In genomic region chr13:38311125-38311524, GRCm38 (mm10) we compare ENCODE assay signal across 25 mouse cellular contexts. TPM values are rescaled to one million over a fixed set of nuclear protein-coding genes. Genes with fewer than 3 reads are reported as not detected.
"Had no signal": no experiment of that assay in that cellular context is flagged by ENCODE, and none has a peak within 500 bp of the region (broad histone marks: within the 10 kb centered on the region; RNA-seq: fewer than 3 reads in every experiment).

No protein-coding gene starts in this region.

- DNase-seq: forebrain, postnatal 0 days; gastrocnemius, postnatal 14 days; gastrocnemius, postnatal 36 days; heart, adult 11 months; heart, postnatal 10 days; heart, postnatal 4 days; kidney, adult 18-20 months; kidney, adult 9 months; kidney, postnatal 14 days; kidney, postnatal 36 days had no signal

- H3K4me3 ChIP-seq: forebrain, embryonic 15.5 days; heart, embryonic 10.5 days; heart, embryonic 12.5 days; hindbrain, embryonic 10.5 days; hindbrain, embryonic 12.5 days; kidney, embryonic 15.5 days; layer of hippocampus, adult 2 months; left cerebral cortex, adult 2 months; limb, embryonic 10.5 days; limb, embryonic 12.5 days had no signal

- H3K4me2 ChIP-seq: forebrain, embryonic 15.5 days; heart, embryonic 12.5 days; hindbrain, embryonic 12.5 days; hindbrain, embryonic 14.5 days; kidney, embryonic 15.5 days; limb, embryonic 12.5 days; liver, embryonic 11.5 days had no signal

- H3K9me3 ChIP-seq: forebrain, embryonic 15.5 days; heart, embryonic 10.5 days; heart, embryonic 12.5 days; hindbrain, embryonic 10.5 days; hindbrain, embryonic 12.5 days; kidney, embryonic 15.5 days; limb, embryonic 10.5 days; limb, embryonic 12.5 days had no signal

- H3K27me3 ChIP-seq: forebrain, embryonic 15.5 days; heart, embryonic 12.5 days; hindbrain, embryonic 12.5 days; kidney, embryonic 15.5 days; limb, embryonic 12.5 days had no signal

- H3K36me3 ChIP-seq: forebrain, embryonic 15.5 days; heart, embryonic 10.5 days; heart, embryonic 12.5 days; hindbrain, embryonic 10.5 days; hindbrain, embryonic 12.5 days; kidney, embryonic 15.5 days; limb, embryonic 10.5 days; limb, embryonic 12.5 days had no signal

- H3K9ac ChIP-seq: forebrain, embryonic 15.5 days; forebrain, postnatal 0 days; heart, embryonic 12.5 days; hindbrain, embryonic 12.5 days; hindbrain, embryonic 14.5 days; kidney, embryonic 15.5 days; limb, embryonic 12.5 days had no signal

- H3K4me1 ChIP-seq: forebrain, embryonic 15.5 days; heart, embryonic 12.5 days; hindbrain, embryonic 10.5 days; hindbrain, embryonic 12.5 days; kidney, embryonic 15.5 days; limb, embryonic 12.5 days had no signal

- ATAC-seq: forebrain, embryonic 15.5 days; forebrain, postnatal 0 days; hindbrain, embryonic 16.5 days; inflammation-experienced regulatory T-cells, adult 6 months had no signal

- H3K27ac ChIP-seq: forebrain, embryonic 15.5 days; heart, embryonic 10.5 days; hindbrain, embryonic 10.5 days; hindbrain, embryonic 12.5 days; hindbrain, embryonic 14.5 days; kidney, embryonic 15.5 days; kidney, postnatal 0 days; layer of hippocampus, adult 2 months; left cerebral cortex, adult 2 months; limb, embryonic 10.5 days; limb, embryonic 12.5 days had no signal

RNA-seq across cellular contexts. Expression of gene Bmp6, which starts 33.8 kb away (rescaled TPM):
- polyA plus RNA-seq: inflammation-experienced regulatory T-cells, adult 6 months had no signal
